Mouse (Mus musculus): ENCODE results near the gene Fam117a. TPM values are rescaled to one million over a fixed set of nuclear protein-coding genes. Genes with fewer than 3 reads are reported as not detected.

The Fam117a gene
- 1 to 10 TPM; 6.3 to 8.2 TPM for total RNA-seq (2021)
- long read RNA-seq, partial matches to known transcripts = 0 of 2 reads
- long read RNA-seq, other reads (novel, unspliced or antisense) = 1 of 2 reads

DNA sequence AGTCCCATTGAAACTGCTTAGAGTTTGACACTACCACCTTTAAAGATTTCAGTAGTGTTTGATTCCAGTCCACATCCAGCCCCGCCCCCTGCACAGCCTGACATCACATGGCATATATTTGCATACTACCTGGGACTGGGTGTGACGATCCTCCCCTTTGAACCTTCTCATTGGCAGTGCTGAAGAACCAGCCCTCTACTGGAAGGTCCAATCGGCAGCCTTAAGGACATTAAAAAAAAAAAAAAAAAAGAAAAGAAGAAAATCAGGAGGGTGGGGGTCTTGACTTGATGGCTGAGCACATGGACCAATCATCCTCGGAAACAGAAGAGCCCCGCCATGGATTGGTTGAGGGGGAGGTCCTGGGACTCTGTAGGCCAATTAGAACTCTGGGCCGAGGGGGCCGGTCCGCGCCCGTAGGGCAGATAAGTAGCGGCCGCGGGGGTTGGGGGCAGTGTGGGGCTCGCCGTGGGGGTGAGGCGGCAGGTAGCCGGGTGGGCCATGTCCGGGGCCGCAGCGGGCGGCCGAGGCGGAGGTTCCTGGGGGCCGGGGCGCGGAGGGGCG is at the start of gene Fam117a:
Fam117a (plus strand) TSS at position 451 of the 561 bp plus-strand sequence.
- peak; percentile 66 to 80 for DNase-seq (ENCODE audit: low spot score in 2 of 2)

DNA sequence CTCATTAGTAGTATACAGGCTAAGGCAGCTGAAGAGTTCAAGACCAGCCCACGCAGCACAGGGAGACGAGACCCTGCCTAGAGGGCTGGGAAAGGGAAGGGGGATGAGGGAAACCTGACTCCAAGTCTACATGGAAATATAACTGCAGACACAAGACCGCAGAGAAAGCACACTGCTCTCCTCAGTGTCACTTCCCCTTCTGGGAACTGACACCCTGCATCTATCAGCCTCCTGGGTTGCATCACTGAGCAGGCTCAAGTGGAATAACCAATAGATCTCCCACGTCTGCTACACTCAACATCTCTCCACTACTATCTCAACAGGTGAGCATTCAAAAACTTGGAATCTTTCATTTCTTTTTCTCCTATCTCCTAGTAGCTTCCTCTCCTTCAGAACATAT is 44.8 kb upstream of the Fam117a start:
- no peak for DNase-seq (ENCODE audit: low spot score in 2 of 2)

DNA sequence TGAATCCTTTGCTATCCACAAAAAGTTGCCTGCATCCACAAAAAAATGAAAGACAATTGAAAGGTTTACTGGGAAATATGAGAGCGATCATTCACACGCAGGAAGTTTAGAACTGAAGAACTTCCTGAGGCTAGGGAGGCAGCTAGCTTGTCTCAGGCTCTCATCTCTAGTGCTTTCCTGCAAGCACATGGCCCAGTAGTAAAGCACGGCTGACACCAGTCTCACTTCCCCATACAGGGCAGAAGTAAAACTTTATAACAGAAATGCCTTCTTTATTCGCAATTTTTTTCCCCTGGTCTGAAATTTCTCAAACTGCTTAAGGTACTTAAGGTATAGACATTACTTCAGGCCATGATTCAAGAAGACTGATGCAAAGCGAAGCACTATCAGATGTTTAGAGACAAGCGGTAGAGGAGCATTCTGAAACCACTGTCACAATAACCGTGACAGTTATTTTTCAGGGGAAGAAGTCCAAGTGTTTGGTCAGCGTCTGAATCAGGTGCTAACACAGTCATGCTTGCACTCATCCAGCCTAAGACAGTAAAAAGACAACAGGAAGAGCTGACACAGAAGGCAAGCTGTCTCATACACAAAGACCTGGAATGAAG is 43.7 kb upstream of the Fam117a start:
- DNase-seq (ENCODE audit: low spot score in 2 of 2) = no peak

DNA sequence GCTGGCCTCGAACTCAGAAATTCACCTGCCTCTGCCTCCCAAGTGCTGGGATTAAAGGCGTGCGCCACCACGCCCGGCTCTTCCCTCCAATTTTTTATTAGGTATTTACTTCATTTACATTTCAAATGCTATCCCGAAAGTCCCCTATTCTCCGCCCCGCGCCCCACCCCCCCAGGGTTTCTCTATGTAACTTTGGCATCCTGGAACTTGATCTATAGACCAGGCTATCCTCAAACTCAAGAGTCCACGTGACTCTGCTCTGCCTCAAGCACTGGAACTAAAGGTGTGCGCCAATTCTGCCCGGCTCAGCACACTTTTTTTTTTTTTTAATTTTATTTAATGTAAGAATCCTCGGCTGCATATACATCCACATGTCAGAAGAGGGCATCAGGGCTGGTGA is 41.1 kb upstream of the Fam117a start:
- no peak for DNase-seq (ENCODE audit: low spot score in 2 of 2)

DNA sequence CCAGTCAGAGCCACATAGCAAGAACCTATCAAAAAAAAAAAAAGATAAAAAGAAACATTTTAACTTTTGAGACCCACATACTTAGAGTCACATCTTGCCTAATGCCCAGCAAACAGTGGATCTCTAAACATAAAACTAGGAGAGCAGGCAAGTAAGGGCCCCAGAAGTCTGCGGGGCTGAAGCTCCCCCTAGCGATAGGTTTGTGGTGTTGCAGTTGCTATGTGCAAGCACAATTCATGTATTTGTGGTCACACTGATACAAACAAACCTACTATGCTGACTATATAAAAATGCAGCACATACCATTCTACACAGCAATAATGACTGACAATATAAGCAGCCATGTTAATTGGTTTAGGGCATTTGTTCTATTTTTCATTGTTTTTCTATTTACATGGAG is 38.7 kb upstream of the Fam117a start:
- no peak for DNase-seq (ENCODE audit: low spot score in 2 of 2)

DNA sequence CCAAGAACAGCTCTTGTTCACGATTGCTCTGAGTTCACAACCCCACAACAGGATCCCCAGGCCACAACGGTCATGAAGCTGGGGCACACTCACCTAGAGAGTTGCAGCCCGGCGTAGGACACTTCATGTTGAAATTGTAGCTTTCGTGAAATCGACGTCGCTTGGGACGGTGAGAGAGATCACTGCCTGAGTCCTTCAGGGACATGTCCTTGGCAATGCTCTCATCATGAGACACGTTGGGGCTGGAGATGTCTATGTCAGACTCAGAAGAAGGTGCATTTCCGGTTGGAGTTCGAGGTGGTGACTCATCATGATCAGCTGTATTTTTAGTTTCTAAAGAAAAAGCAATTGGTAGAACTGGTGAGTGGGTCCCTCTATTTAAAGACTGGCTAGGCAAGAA is 36.9 kb upstream of the Fam117a start:
- DNase-seq (ENCODE audit: low spot score in 2 of 2) = no peak

DNA sequence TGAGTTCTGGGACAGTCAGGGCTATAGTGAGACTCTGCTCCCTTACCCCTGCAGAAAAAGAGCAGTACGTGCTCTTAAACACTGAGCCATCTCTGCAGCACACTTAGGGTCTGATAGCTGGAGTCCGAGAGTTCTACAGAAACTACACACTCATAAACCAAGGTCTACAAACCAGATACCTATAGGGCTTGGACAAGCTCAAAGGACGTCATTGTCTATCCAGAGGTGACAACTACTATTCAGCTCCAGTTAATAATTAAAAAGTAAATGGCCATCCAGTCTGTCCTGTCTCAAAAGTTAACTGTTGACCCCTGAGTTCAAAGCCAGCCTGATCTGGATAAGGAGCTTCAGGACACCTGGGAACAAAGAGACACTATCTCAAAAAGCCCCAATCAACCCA is 35.0 kb upstream of the Fam117a start:
- DNase-seq (ENCODE audit: low spot score in 2 of 2) = no peak

DNA sequence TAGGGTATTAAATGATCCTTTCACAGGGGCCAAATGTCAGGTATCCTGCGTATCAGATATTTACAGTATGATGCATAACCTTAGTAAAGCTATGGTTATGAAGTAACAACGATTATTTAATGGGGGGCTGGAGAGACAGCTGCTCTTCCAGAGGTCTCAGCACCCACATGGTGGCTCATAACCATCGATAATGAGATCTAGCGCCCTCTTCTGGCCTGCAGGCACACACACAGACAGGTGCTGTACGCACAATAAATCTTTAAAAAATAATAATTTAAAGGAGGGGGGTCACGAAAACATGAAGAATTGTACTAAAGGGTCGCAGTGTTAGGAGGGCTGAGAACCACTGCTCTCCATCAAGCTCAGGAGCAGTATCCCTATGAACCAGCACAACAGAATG is 31.2 kb upstream of the Fam117a start:
- no peak for DNase-seq (ENCODE audit: low spot score in 2 of 2)

DNA sequence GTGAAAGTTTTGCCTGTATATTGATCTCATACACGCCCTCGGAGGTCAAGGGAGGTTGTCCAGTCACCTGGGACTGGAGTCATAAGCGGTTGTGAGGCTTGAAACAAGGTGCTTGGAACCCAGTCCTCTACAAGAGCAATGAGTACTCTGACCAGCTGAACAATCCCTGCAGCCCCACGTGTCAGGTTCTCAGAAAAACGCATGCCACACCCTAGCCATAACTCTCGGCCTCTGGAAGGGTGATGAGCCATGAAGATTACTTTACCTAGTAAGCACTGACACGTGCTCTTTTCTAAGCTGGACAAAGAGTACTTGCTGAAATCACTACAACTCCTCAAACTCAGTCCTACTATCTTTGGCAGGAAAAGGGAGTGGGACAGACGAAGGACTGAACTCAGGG is 29.3 kb upstream of the Fam117a start:
- no peak for DNase-seq (ENCODE audit: low spot score in 2 of 2)

DNA sequence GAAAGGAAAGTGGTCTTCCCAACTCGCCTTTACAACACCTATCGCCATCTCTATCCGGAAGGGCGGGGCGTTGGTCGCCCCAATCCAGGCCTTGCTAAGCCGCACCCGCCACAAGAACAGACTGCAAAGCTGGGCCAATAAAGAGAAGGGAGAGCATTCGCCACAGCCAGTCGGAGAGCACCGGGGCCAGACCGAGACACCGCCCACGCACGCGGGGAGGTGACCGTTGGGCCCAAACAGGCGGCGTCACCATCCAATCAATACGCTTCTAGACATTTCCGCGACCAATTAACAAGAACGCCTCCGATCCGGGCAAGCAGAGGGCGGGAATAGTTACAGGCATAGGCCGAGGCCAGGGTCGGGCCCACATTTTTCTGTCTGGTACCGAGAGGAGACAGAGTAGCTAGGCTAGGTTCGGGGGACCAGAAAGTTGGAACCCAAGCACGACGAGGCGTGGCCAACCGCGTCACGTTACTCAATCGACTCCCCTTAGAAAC is 27.3 kb upstream of the Fam117a start:
- DNase-seq (ENCODE audit: low spot score in 2 of 2) = peak; percentile 96 to 99

DNA sequence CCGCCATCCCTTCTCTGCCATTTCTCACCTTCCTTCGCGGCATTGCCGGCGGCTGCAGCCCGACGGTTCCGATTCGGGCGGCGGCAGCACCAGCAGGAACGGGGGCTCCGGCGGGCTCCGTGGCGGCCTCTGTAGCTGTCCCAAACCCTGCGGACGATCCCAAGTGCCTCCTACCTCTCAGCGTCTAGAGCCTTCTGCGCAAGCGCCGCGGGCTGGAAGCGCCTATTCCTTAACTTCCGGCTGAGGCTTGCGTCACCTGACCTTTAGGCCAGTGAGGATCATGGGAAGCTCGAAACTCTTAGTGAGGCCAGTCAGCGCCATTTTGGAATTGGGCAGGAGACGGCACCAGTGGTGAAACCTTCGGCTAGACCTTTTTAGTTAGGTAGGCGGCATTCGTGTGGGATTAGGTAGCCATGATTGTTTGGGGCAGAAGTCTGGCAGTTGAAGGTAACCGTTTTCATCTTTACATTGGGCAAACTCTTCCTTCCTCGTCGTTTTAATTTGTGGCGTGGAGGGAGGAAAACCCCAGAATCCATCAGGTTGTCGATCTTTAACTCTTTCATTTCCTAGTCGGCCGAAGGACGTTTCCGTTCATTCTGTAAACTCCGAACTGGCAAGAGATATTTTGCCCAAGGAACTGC is 26.7 kb upstream of the Fam117a start, which contains the start of gene Kat7:
Kat7 (minus strand) TSS at position 240 of the 641 bp plus-strand sequence.
- DNase-seq (ENCODE audit: low spot score in 2 of 2) = peak; percentile 99

DNA sequence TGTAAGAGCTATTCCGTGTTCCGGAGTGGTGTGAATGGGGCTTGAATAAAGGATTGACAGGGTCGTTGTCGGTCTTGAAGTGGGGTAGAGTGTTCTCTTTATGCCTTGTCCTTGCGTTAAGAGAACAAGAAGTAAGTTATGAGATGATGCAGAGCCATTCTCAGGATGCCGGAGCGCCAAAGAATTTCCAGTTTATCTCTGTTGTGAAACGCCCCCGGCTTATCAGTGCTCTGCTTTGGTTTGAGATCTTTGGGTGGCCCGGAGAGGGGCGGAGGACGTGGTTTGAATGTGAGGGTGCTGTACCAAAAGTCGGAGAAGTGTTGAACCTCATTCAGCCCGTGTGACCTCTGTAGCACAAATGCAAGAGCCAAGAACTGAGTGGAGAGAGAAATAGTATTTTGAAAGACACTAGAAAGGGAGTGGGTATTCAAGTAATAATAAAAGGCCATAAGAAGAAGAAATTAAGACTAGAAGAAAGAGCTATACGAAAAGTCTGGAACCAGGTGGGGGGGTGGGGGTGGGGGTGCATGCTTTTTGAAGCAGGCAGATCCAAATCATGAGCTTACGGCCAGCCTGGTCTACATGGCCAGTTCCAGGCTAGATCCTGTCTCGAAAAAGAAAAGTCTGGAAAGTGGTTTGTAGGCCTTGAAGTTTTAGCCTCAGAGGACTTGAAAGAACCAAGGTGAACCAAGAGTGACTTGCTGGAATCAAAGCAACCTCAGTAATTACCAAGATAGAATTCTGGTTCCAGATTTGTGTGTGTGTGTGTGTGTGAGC is 26.0 kb upstream of the Fam117a start:
- no peak for DNase-seq (ENCODE audit: low spot score in 2 of 2)

DNA sequence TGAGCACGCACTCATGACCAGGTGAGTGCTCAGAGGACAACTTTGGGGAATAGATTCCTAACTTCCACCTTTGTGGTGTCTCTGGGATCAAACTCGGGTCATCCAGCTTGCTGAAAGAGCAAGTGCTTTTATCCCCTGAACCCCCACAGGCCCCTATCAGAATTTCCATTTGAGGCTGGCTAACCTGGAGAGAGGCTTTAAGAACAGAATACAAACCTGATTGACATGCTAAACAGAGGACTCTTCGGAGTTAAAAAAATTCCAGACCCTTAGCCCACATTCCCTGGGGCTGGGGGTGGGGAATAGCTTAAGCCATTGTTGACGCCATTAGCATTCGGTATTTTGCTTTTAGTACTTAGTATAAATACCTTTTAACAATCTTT is 25.4 kb upstream of the Fam117a start:
- no peak for DNase-seq (ENCODE audit: low spot score in 2 of 2)

DNA sequence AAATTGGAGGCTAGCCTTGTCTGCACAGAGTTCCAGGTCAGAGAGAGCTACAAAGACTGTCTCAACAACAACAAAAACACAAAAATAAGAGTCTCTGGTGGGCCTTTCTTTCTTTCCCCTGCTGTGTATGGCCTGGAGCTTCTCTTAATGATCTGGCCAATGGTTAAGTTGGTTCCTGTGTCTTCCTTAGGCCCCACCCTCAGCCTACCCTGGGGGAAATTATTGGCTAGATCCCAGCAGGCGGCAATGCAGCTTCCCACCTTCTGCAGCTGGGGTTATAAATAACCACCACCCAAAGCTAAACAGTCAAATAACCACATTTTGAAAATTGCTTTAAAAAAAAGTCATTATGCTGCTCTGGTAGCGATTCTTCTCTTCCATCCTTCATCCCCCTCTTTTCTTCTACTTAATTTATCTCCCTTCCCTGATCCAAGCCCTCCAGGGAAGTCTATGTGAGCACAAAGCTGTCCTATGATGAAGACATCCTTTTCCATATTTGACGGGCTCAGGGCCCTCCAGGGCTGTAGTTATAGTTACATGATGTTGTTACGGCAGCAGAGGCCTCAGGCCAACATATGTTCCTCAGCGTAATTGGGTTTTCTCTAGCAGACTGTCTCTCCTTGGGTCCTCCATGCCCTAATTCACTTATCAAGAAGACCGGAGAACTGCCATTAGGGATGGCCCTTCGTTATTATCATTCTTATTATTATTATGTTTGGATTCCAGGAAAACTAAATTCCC is 21.4 kb upstream of the Fam117a start:
- no peak for DNase-seq (ENCODE audit: low spot score in 2 of 2)

DNA sequence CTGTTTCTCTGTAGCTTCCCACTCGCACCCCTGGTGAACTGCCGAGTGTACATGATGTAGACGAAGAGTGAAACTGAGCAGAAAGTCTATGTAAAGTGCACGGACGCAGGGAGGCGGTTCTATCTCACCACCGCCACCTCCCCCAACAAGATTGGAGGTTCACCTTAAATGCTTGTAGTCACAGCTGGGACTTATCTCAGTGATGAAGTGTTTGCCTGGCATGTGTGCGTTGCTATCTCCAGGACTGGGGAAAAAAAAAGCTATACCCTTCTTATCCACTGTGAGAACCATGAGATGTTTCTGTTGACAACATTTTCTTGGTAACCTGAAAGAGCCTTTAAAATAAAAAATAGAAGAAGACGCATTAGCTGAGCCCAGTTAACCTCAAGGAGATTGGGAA is 18.7 kb upstream of the Fam117a start:
- no peak for DNase-seq (ENCODE audit: low spot score in 2 of 2)

DNA sequence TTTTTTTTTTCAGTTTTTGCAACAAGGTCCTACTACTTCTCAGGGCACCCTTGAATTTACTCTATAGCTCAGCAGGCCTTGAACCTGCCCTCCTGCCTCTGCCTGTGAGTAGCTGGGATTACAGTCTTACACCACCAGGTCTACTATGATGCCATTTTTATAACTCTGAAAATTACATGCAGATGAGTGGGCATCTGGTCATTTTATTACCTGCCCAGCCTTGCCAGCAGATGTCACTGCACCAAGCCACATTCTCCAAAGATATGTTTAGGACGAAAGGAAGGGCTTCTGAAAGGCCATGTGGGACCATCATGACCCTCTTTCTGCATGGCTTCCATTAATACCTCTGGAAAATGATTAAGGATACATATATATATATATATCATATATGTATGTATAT is 17.3 kb upstream of the Fam117a start:
- no peak for DNase-seq (ENCODE audit: low spot score in 2 of 2)

DNA sequence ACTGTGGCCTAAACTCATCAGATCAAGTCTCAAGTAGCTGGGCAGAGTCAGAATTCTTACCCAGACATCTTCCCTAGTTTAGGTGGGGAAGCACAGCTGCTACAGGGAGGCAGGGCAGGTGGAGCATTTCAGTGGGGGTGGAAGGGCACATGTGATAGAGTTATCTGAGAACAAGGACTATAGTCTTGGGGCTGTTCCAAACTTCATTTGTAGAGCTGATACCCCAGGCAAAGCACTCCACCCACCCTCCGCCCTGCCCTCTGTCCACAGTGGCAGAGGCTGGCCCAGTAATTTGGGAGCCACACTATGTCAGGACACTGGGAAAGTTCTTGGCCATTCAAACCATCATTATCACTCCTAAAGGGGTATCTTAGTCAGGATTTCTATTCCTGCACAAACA is 16.8 kb upstream of the Fam117a start:
- no peak for DNase-seq (ENCODE audit: low spot score in 2 of 2)

DNA sequence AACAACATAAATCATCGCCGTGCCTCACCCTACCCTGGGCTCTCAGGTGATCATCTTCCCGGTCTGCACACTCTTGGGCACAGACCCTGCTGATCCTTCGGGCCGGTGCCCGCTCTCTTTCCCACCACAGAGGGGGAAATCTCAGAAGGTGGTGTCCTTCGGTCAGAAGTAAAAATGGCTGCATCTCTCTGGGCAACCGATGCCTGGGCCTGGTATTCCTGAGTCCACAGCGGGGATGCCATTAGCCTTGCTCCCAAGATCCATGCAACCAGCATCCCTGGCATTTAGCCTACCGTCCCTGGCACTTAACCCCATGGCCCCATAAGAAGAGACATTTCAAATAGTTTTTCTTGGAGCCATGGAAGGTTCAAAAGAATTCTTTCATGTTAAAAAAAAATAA is 12.6 kb upstream of the Fam117a start:
- DNase-seq (ENCODE audit: low spot score in 2 of 2) = no peak

DNA sequence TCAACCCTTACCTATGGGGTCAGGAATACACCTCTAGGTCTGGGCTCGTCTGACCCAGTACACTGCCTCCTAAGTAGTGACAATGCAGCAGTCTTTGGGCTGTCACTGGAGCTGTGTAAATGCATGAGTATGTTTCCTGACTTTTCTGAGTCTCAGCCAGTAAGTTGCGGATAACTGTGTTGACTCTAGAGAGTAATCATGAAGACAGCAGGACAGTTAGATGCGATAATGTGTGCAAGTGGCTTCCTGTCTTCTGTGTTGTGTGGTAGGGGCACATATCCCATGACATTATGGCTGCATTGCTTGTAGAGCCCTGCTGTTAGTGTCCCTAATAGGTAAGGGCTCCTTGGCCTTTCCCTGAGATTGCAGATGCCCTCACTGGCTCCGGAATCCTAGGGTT is 11.0 kb upstream of the Fam117a start:
- no peak for DNase-seq (ENCODE audit: low spot score in 2 of 2)

DNA sequence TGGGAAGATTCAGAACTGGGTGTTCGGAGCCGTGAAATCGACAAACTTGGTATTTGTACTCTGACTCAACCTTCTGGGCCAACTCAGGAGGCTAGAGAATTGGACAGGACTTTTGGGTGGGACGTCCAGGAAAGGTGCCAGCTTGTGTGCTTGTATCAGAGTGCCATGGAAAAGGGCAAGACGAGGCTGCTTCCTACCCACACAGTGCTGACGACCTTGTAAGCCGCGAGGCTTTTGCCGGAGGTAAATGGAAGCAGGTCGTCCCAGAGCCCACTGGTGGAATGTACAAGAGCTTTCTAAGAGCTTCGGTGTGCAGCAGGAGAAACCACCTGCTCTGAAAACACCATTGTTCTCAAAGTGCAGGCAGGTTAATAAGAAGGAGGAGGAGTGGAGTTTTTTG is 10.6 kb upstream of the Fam117a start:
- DNase-seq (ENCODE audit: low spot score in 2 of 2) = no peak

DNA sequence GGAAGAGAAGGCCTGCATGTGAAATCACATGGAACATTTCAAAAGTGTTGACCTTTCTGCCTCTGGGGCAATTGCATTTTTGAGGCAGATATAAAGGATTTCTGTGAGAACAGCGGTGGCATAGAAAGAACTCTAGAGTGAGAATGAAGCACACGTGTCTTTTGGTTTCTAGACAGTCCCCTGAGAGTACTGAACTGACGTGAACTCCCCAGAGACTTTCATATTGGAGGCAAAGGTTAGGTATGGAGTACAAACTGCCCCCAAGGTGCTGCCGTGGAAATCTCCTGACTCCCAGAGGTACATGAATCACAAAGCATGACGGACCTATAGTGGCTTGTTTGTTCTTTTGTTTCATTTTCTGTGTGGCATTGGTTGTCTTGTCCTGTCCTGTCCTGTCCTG is 8.2 kb upstream of the Fam117a start:
- no peak for DNase-seq (ENCODE audit: low spot score in 2 of 2)

Measured in layer of hippocampus, adult 18-20 months (tissue).